Mouse (Mus musculus): Measurements from ENCODE around the gene Tspan5. TPM values are rescaled to one million over a fixed set of nuclear protein-coding genes. Genes with fewer than 3 reads are reported as not detected.

Tspan5 gene
- polyA plus RNA-seq, 1 experiment from 2014 or later, result 11.5 TPM

DNA sequence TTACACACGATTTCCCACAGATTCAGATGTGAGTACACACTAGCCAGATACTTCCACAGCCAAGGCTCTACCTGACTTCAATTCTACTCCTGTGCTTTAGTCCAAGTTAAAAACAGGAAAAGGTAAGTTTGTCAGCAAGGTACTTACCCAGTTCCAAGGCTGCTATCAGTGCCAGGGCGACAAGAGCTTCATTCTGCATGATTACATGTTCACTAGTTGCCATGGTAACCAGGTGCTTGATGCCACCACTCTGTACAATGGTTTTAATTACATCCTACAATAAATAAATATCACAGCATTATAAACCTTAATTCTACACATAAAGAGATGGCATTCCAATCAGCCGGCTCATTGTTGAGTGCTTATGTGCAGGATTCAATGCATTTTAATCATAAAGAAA, 203.5 kb downstream of the Tspan5 start:
- Histone ChIP-seq H3K4me1 (ENCODE audit: control insufficient read depth, insufficient read depth, low read length) (no peaks in the 10 kb centered on the region), H3K9ac (ENCODE audit: low read depth, low read length) (no peak overlapping the region), H3K9me3 (ENCODE audit: control insufficient read depth, low read length) (no peaks in the 10 kb centered on the region), H3K36me3 (ENCODE audit: control insufficient read depth, insufficient read depth, low read length) (peaks cover 2% of the 10 kb centered on the region; the same call in 1 of the 2 replicates), H3K4me3 (ENCODE audit: low read length) (no peak overlapping the region), H3K27me3 (replicated peaks; ENCODE audit: control insufficient read depth, insufficient read depth, low read length) (no peaks in the 10 kb centered on the region), H3K4me2 (ENCODE audit: low read depth, low read length) (no peak overlapping the region), H3K27ac (ENCODE audit: low read length) (no peak overlapping the region)
- no peak for ATAC-seq
- 91% methylated on average over 3 of the region's 3 CpGs for WGBS

DNA sequence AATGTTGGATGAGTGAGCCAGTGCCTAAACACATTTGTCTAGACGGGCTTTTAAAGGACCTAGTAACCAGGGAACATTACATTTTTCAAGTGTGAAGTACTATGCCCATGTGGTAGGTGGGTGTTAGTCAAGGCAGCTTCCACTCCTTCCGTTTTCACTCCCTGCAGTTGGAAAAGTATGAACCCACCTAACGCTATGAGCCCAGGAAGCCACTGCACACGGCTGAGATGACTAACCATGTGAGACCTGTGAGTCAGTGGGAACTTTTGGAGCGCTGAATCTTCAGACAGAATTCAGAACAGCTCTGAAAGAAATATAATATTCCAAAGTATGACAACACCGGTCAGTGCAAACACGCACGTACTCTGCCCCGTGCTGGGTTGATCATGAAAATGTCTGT, 207.1 kb downstream of the Tspan5 start:
- Histone ChIP-seq H3K4me1 (ENCODE audit: control insufficient read depth, insufficient read depth, low read length) (no peaks in the 10 kb centered on the region), H3K9ac (ENCODE audit: low read depth, low read length) (no peak overlapping the region), H3K9me3 (ENCODE audit: control insufficient read depth, low read length) (no peaks in the 10 kb centered on the region), H3K36me3 (ENCODE audit: control insufficient read depth, insufficient read depth, low read length) (peaks cover under 1% of the 10 kb centered on the region; the same call in 1 of the 2 replicates), H3K27me3 (replicated peaks; ENCODE audit: control insufficient read depth, insufficient read depth, low read length) (no peaks in the 10 kb centered on the region), H3K4me2 (ENCODE audit: low read depth, low read length) (no peak overlapping the region), H3K4me3 (ENCODE audit: low read length) (no peak overlapping the region), H3K27ac (ENCODE audit: low read length) (no peak overlapping the region)
- 95% methylated on average over 9 of the region's 9 CpGs for WGBS
- ATAC-seq, result no peak

DNA sequence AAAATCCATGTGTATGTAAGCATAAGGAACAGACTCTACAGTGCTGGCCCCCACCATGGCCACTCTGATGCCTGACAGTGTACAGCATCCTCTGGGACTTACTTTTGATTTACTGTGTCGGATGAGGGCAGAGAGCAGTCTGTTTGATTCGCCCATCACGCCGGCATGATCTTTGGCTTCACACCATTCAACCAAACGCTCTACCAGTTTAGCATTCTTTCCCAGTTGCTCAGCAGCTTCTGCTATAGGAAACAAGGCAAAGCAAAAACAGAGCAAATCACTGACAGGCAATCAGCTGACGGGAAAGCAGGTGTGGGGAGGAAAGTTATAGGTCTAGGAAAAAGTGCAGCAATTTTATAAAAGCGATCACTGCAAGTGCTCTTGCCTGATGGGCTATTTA, 213.2 kb downstream of the Tspan5 start:
- Histone ChIP-seq H3K4me3 (ENCODE audit: low read length) (no peak overlapping the region), H3K9me3 (ENCODE audit: control insufficient read depth, low read length) (no peaks in the 10 kb centered on the region), H3K27me3 (replicated peaks; ENCODE audit: control insufficient read depth, insufficient read depth, low read length) (no peaks in the 10 kb centered on the region), H3K4me1 (ENCODE audit: control insufficient read depth, insufficient read depth, low read length) (no peaks in the 10 kb centered on the region), H3K9ac (ENCODE audit: low read depth, low read length) (no peak overlapping the region), H3K36me3 (ENCODE audit: control insufficient read depth, insufficient read depth, low read length) (no peaks in the 10 kb centered on the region; the same call in 1 of the 2 replicates), H3K27ac (ENCODE audit: low read length) (no peak overlapping the region), H3K4me2 (ENCODE audit: low read depth, low read length) (no peak overlapping the region)
- no peak for ATAC-seq
- WGBS, result 92% methylated on average over 7 of the region's 7 CpGs

Other genes with a start within 250 kb of the Tspan5 start
- gene Eif4e, start 216.0 kb upstream of the Tspan5 start, polyA plus RNA-seq (2015; fragmentation: Nextera tagmentation; extraction: Ambion mirVana), result 271 and 298 TPM in 2 replicates